Mouse (Mus musculus): Measurements from ENCODE around the gene Mcoln3.

- TF ChIP-seq POLR2A (IDR thresholded peaks at IDR 0.05; ENCODE audit: low read depth, low read length) (no peak), CTCF (conservative IDR thresholded peaks at IDR 0.05; ENCODE audit: insufficient read depth, insufficient read length, low read depth, low read length) (no peak)
Observed at GRCm38 (mm10) chr3:146150560-146150959, 33.3 kb downstream of the Mcoln3 start.
